Mouse (Mus musculus): ENCODE data around the gene Sin3a. TPM values are rescaled to one million over a fixed set of nuclear protein-coding genes. Genes with fewer than 3 reads are reported as not detected.
A peak's percentile ranks its signal among the peaks of the same experiment; 100 is the strongest.

The Sin3a gene
- 25.2 and 29.2 TPM in 2 replicates for polyA plus RNA-seq (2014; fragmentation: Nextera tagmentation; extraction: Ambion mirVana)

GRCm38 (mm10) chr9:57071801-57072351 is at the start of gene Sin3a:
Sin3a (plus strand) TSS chr9:57072040.
- ATAC-seq (ENCODE audit: insufficient number of reproducible peaks, insufficient read depth, low FRiP score, low read depth), result no peak
- Histone ChIP-seq H3K9me3 (ENCODE audit: control insufficient read depth, low read length) (no peaks in the 10 kb centered on the region), H3K27ac (replicated peaks in 1 of 2; ENCODE audit: control insufficient read depth in 1 of 2, insufficient read depth in 1 of 2, low read depth in 2 of 2, low read length in 2 of 2) (peak within 1 kb of the TSS; percentile 98 to 100), H3K9ac (ENCODE audit: low read length) (peak within 1 kb of the TSS; percentile 88), H3K4me3 (ENCODE audit: control insufficient read depth in 1 of 2, insufficient read depth in 1 of 2, low read depth in 1 of 2, low read length in 2 of 2) (peak within 1 kb of the TSS; percentile 96), H3K4me1 (ENCODE audit: control insufficient read depth in 2 of 2, insufficient read depth in 2 of 2, low read length in 2 of 2) (peaks cover 6 to 19% of the 10 kb centered on the region in 2 experiments; a peak in 3 of 4 replicates), H3K27me3 (ENCODE audit: control insufficient read depth, insufficient read depth, low read length) (no peaks in the 10 kb centered on the region), H3K36me3 (ENCODE audit: control insufficient read depth, insufficient read depth, low read length) (no peaks in the 10 kb centered on the region), H3K4me2 (ENCODE audit: low read length) (peak within 1 kb of the TSS; percentile 97)
- WGBS, result under 1% methylated on average over 34 of the region's 34 CpGs

- no peak overlapping the region for H3K4me2 ChIP-seq (ENCODE audit: low read length)
- no peaks in the 10 kb centered on the region for H3K4me1 ChIP-seq (ENCODE audit: control insufficient read depth in 2 of 2, insufficient read depth in 2 of 2, low read length in 2 of 2)
- H3K36me3 ChIP-seq (ENCODE audit: control insufficient read depth, insufficient read depth, low read length), result peaks cover 66% of the 10 kb centered on the region
- H3K9ac ChIP-seq (ENCODE audit: low read length), result no peak overlapping the region
- ATAC-seq (ENCODE audit: insufficient number of reproducible peaks, insufficient read depth, low FRiP score, low read depth), result no peak
- 75% methylated on average over 1 of the region's 1 CpGs for WGBS
- H3K27me3 ChIP-seq (ENCODE audit: control insufficient read depth, insufficient read depth, low read length), result no peaks in the 10 kb centered on the region
- H3K9me3 ChIP-seq (ENCODE audit: control insufficient read depth, low read length), result no peaks in the 10 kb centered on the region
- no peak overlapping the region for H3K4me3 ChIP-seq (ENCODE audit: control insufficient read depth in 1 of 2, insufficient read depth in 1 of 2, low read depth in 1 of 2, low read length in 2 of 2)
- no peak overlapping the region for H3K27ac ChIP-seq (replicated peaks in 1 of 2; ENCODE audit: control insufficient read depth in 1 of 2, insufficient read depth in 1 of 2, low read depth in 2 of 2, low read length in 2 of 2)
Measured at GRCm38 (mm10) chr9:57031756-57032155, 40.1 kb upstream of the Sin3a start.

GRCm38 (mm10) chr9:57056237-57056636 is 15.6 kb upstream of the Sin3a start:
- Histone ChIP-seq H3K9ac (ENCODE audit: low read length) (no peak overlapping the region), H3K4me1 (ENCODE audit: control insufficient read depth in 2 of 2, insufficient read depth in 2 of 2, low read length in 2 of 2) (no peaks in the 10 kb centered on the region), H3K9me3 (ENCODE audit: control insufficient read depth, low read length) (no peaks in the 10 kb centered on the region), H3K4me2 (ENCODE audit: low read length) (no peak overlapping the region), H3K27me3 (ENCODE audit: control insufficient read depth, insufficient read depth, low read length) (no peaks in the 10 kb centered on the region), H3K36me3 (ENCODE audit: control insufficient read depth, insufficient read depth, low read length) (peaks cover 62% of the 10 kb centered on the region), H3K4me3 (ENCODE audit: control insufficient read depth in 1 of 2, insufficient read depth in 1 of 2, low read depth in 1 of 2, low read length in 2 of 2) (no peak overlapping the region), H3K27ac (replicated peaks in 1 of 2; ENCODE audit: control insufficient read depth in 1 of 2, insufficient read depth in 1 of 2, low read depth in 2 of 2, low read length in 2 of 2) (no peak overlapping the region)
- ATAC-seq (ENCODE audit: insufficient number of reproducible peaks, insufficient read depth, low FRiP score, low read depth), result no peak
- 86% methylated on average over 1 of the region's 1 CpGs for WGBS

GRCm38 (mm10) chr9:57064164-57064563 is 7.7 kb upstream of the Sin3a start:
- H3K36me3 ChIP-seq (ENCODE audit: control insufficient read depth, insufficient read depth, low read length), result peaks cover 46% of the 10 kb centered on the region
- H3K27ac ChIP-seq (replicated peaks in 1 of 2; ENCODE audit: control insufficient read depth in 1 of 2, insufficient read depth in 1 of 2, low read depth in 2 of 2, low read length in 2 of 2), result no peak overlapping the region
- H3K4me1 ChIP-seq (ENCODE audit: control insufficient read depth in 2 of 2, insufficient read depth in 2 of 2, low read length in 2 of 2), result no peaks in the 10 kb centered on the region
- H3K9ac ChIP-seq (ENCODE audit: low read length), result no peak overlapping the region
- H3K4me3 ChIP-seq (ENCODE audit: control insufficient read depth in 1 of 2, insufficient read depth in 1 of 2, low read depth in 1 of 2, low read length in 2 of 2), result no peak overlapping the region
- H3K27me3 ChIP-seq (ENCODE audit: control insufficient read depth, insufficient read depth, low read length), result no peaks in the 10 kb centered on the region
- ATAC-seq (ENCODE audit: insufficient number of reproducible peaks, insufficient read depth, low FRiP score, low read depth), result no peak
- H3K4me2 ChIP-seq (ENCODE audit: low read length), result no peak overlapping the region
- WGBS, result 88% methylated on average over 2 of the region's 2 CpGs
- no peaks in the 10 kb centered on the region for H3K9me3 ChIP-seq (ENCODE audit: control insufficient read depth, low read length)

- no peak for ATAC-seq (ENCODE audit: insufficient number of reproducible peaks, insufficient read depth, low FRiP score, low read depth)
- Histone ChIP-seq H3K4me3 (ENCODE audit: control insufficient read depth in 1 of 2, insufficient read depth in 1 of 2, low read depth in 1 of 2, low read length in 2 of 2) (no peak overlapping the region), H3K36me3 (ENCODE audit: control insufficient read depth, insufficient read depth, low read length) (peaks cover 16% of the 10 kb centered on the region), H3K4me2 (ENCODE audit: low read length) (no peak overlapping the region), H3K4me1 (ENCODE audit: control insufficient read depth in 2 of 2, insufficient read depth in 2 of 2, low read length in 2 of 2) (peaks cover 0 to 10% of the 10 kb centered on the region in 2 experiments; a peak in 2 of 4 replicates), H3K27me3 (ENCODE audit: control insufficient read depth, insufficient read depth, low read length) (no peaks in the 10 kb centered on the region), H3K9ac (ENCODE audit: low read length) (no peak overlapping the region), H3K27ac (replicated peaks in 1 of 2; ENCODE audit: control insufficient read depth in 1 of 2, insufficient read depth in 1 of 2, low read depth in 2 of 2, low read length in 2 of 2) (no peak overlapping the region), H3K9me3 (ENCODE audit: control insufficient read depth, low read length) (no peaks in the 10 kb centered on the region)
- 57% methylated on average over 3 of the region's 3 CpGs for WGBS
Measured at GRCm38 (mm10) chr9:57068266-57068665, 3.6 kb upstream of the Sin3a start.

GRCm38 (mm10) chr9:57070262-57070661 is 1.6 kb upstream of the Sin3a start:
- Histone ChIP-seq H3K9ac (ENCODE audit: low read length) (no peak overlapping the region), H3K4me2 (ENCODE audit: low read length) (peak overlapping the region; percentile 97; the same call in 1 of the 2 replicates), H3K27ac (replicated peaks in 1 of 2; ENCODE audit: control insufficient read depth in 1 of 2, insufficient read depth in 1 of 2, low read depth in 2 of 2, low read length in 2 of 2) (no peak overlapping the region), H3K9me3 (ENCODE audit: control insufficient read depth, low read length) (no peaks in the 10 kb centered on the region), H3K36me3 (ENCODE audit: control insufficient read depth, insufficient read depth, low read length) (peaks cover 6% of the 10 kb centered on the region; the same call in 1 of the 2 replicates), H3K4me1 (ENCODE audit: control insufficient read depth in 2 of 2, insufficient read depth in 2 of 2, low read length in 2 of 2) (peaks cover 6 to 19% of the 10 kb centered on the region in 2 experiments; a peak in 3 of 4 replicates), H3K4me3 (ENCODE audit: control insufficient read depth in 1 of 2, insufficient read depth in 1 of 2, low read depth in 1 of 2, low read length in 2 of 2) (no peak overlapping the region), H3K27me3 (ENCODE audit: control insufficient read depth, insufficient read depth, low read length) (no peaks in the 10 kb centered on the region)
- ATAC-seq (ENCODE audit: insufficient number of reproducible peaks, insufficient read depth, low FRiP score, low read depth), result no peak
- WGBS, result 17% methylated on average over 1 of the region's 1 CpGs

GRCm38 (mm10) chr9:57070800-57071545 is 867 bp upstream of the Sin3a start:
- no peak for ATAC-seq (ENCODE audit: insufficient number of reproducible peaks, insufficient read depth, low FRiP score, low read depth)
- Histone ChIP-seq H3K4me3 (ENCODE audit: control insufficient read depth in 1 of 2, insufficient read depth in 1 of 2, low read depth in 1 of 2, low read length in 2 of 2) (peak overlapping the region; percentile 96; a peak in 3 of 4 replicates), H3K27ac (replicated peaks in 1 of 2; ENCODE audit: control insufficient read depth in 1 of 2, insufficient read depth in 1 of 2, low read depth in 2 of 2, low read length in 2 of 2) (peak overlapping the region; percentile 63 to 100; a peak in 2 of 4 replicates), H3K4me2 (ENCODE audit: low read length) (peak overlapping the region; percentile 97), H3K9ac (ENCODE audit: low read length) (peak overlapping the region; percentile 88), H3K27me3 (ENCODE audit: control insufficient read depth, insufficient read depth, low read length) (no peaks in the 10 kb centered on the region), H3K36me3 (ENCODE audit: control insufficient read depth, insufficient read depth, low read length) (peaks cover under 1% of the 10 kb centered on the region; the same call in 1 of the 2 replicates), H3K4me1 (ENCODE audit: control insufficient read depth in 2 of 2, insufficient read depth in 2 of 2, low read length in 2 of 2) (peaks cover 6 to 19% of the 10 kb centered on the region in 2 experiments; a peak in 3 of 4 replicates), H3K9me3 (ENCODE audit: control insufficient read depth, low read length) (no peaks in the 10 kb centered on the region)
- WGBS, result 9% methylated on average over 5 of the region's 5 CpGs

Data from heart, embryonic 14.5 days (tissue).